Mouse (Mus musculus): ENCODE measurements at regions not wholly inside any gene's neighbourhood (a gene's known extent, or its start where the extent isn't known, plus 50 kb on each side); places are given as distances from the start of the nearest gene placed in this dataset.

GRCm38 (mm10) chr3:38116071-38116787 is 368.4 kb downstream of the Ankrd50 start:
- no peak for DNase-seq

GRCm38 (mm10) chr3:38112568-38112967 is 372.1 kb downstream of the Ankrd50 start:
- DNase-seq: no peak

GRCm38 (mm10) chr3:38105022-38105857 is 379.4 kb downstream of the Ankrd50 start:
- no peak for DNase-seq

GRCm38 (mm10) chr3:38104418-38104817 is 380.1 kb upstream of the Gm5148 start:
- DNase-seq: no peak

GRCm38 (mm10) chr3:38102985-38103384 is 378.7 kb upstream of the Gm5148 start:
- no peak for DNase-seq

- DNase-seq: no peak
These were observed 377.9 kb upstream of the Gm5148 start for GRCm38 (mm10) chr3:38102181-38102580.

- peak; percentile 51 for DNase-seq
These were observed 370.2 kb upstream of the Gm5148 start for GRCm38 (mm10) chr3:38094370-38094979.

- DNase-seq: no peak
These were observed 360.3 kb upstream of the Gm5148 start for GRCm38 (mm10) chr3:38084548-38084947.

GRCm38 (mm10) chr3:38082386-38082785 is 358.1 kb upstream of the Gm5148 start:
- DNase-seq: no peak

GRCm38 (mm10) chr3:38076835-38077234 is 352.5 kb upstream of the Gm5148 start:
- DNase-seq: no peak

GRCm38 (mm10) chr3:38073946-38074345 is 349.7 kb upstream of the Gm5148 start:
- no peak for DNase-seq

- DNase-seq: no peak
These were observed 331.3 kb upstream of the Gm5148 start for GRCm38 (mm10) chr3:38055627-38056026.

GRCm38 (mm10) chr3:38052941-38053340 is 328.7 kb upstream of the Gm5148 start:
- DNase-seq: peak; percentile 60

- DNase-seq: no peak
These were observed 327.5 kb upstream of the Gm5148 start for GRCm38 (mm10) chr3:38051748-38052147.

- DNase-seq: no peak
These were observed 326.6 kb upstream of the Gm5148 start for GRCm38 (mm10) chr3:38050856-38051255.

- DNase-seq: no peak
These were observed 326.1 kb upstream of the Gm5148 start for GRCm38 (mm10) chr3:38050366-38050765.

GRCm38 (mm10) chr3:38049290-38049689 is 325.0 kb upstream of the Gm5148 start:
- no peak for DNase-seq

GRCm38 (mm10) chr3:38047445-38047844 is 323.2 kb upstream of the Gm5148 start:
- no peak for DNase-seq

GRCm38 (mm10) chr3:38046611-38047010 is 322.3 kb upstream of the Gm5148 start:
- DNase-seq: no peak

GRCm38 (mm10) chr3:38045989-38046388 is 321.7 kb upstream of the Gm5148 start:
- DNase-seq: no peak

- no peak for DNase-seq
These were observed 321.2 kb upstream of the Gm5148 start for GRCm38 (mm10) chr3:38045523-38045922.

- DNase-seq: no peak
These were observed 320.0 kb upstream of the Gm5148 start for GRCm38 (mm10) chr3:38044338-38044737.

GRCm38 (mm10) chr3:38042614-38043013 is 318.3 kb upstream of the Gm5148 start:
- no peak for DNase-seq

GRCm38 (mm10) chr3:38036131-38036530 is 311.8 kb upstream of the Gm5148 start:
- no peak for DNase-seq
